9 mouse cellular contexts compared by ENCODE assay signal in genomic region chr14:77011804-77012203, GRCm38 (mm10). TPM values are rescaled to one million over a fixed set of nuclear protein-coding genes. Genes with fewer than 3 reads are reported as not detected.
A peak's percentile ranks its signal among the peaks of the same experiment; 100 is the strongest.
DNase-seq lines count a peak whose midpoint lies in the region; ATAC-seq and TF ChIP-seq lines count a peak whose summit lies in the region.
"Had no signal": no experiment of that assay in that cellular context is flagged by ENCODE, and none has a peak within 500 bp of the region (broad histone marks: within the 10 kb centered on the region; RNA-seq: fewer than 3 reads in every experiment).

No protein-coding gene starts in this region.

- WGBS in intestine, postnatal 0 days, result 7% methylated on average over 3 of the region's 3 CpGs
- 6% methylated on average over 3 of the region's 3 CpGs for WGBS in stomach, postnatal 0 days

- H3K4me2 ChIP-seq in intestine, postnatal 0 days (replicated peaks; ENCODE audit: low read depth), result no peak overlapping the region
- no peak overlapping the region for H3K4me2 ChIP-seq in stomach, postnatal 0 days (replicated peaks; ENCODE audit: low read depth)
- H3K4me2 ChIP-seq: heart, embryonic 13.5 days had no signal

- no peak overlapping the region for H3K4me3 ChIP-seq in intestine, postnatal 0 days (ENCODE audit: low read depth, low read length)
- no peak overlapping the region for H3K4me3 ChIP-seq in stomach, postnatal 0 days (ENCODE audit: low read depth, low read length)
- H3K4me3 ChIP-seq: heart, embryonic 13.5 days had no signal

- no peaks in the 10 kb centered on the region for H3K4me1 ChIP-seq in intestine, postnatal 0 days (replicated peaks; ENCODE audit: control insufficient read depth, insufficient read depth, low read length)
- no peaks in the 10 kb centered on the region for H3K4me1 ChIP-seq in stomach, postnatal 0 days (replicated peaks; ENCODE audit: control insufficient read depth, insufficient read depth)

- no peaks in the 10 kb centered on the region for H3K9me3 ChIP-seq in intestine, postnatal 0 days (ENCODE audit: control insufficient read depth)
- no peaks in the 10 kb centered on the region for H3K9me3 ChIP-seq in stomach, postnatal 0 days (ENCODE audit: control insufficient read depth, low read length)
- H3K9me3 ChIP-seq: heart, embryonic 13.5 days had no signal

- intact Hi-C loops in left cerebral cortex, postnatal 36 days (cut with DNase I), result loop anchor here (1.0 to 10.0 kb wide), 4 partner anchors 508 to 857 kb away; partner anchors contain the start of gene Tsc22d1

- DNase-seq in 3T3-L1 (ENCODE audit: low read depth, low spot score) (peak; percentile 72), MEL-GATA-1-ER (ENCODE audit: extremely low read depth, low read depth) (peak; percentile 7)
- peak; percentile 40 for DNase-seq in cerebellum, adult 11-12 months
- peak; percentile 53 to 67 for DNase-seq in left cerebral cortex, postnatal 36 days (ENCODE audit: low spot score in 2 of 2)
- DNase-seq in naive thymus-derived CD4-positive, alpha-beta T cell, adult 2 months (ENCODE audit: low read depth), result peak; percentile 70
- peak; percentile 67 for DNase-seq in stomach, postnatal 0 days (ENCODE audit: low spot score)

- peak; percentile 86 for TF ChIP-seq CTCF in intestine, postnatal 0 days (IDR thresholded peaks at IDR 0.05; ENCODE audit: low read depth)
- peak; percentile 93 for TF ChIP-seq CTCF in stomach, postnatal 0 days (IDR thresholded peaks at IDR 0.05; ENCODE audit: low read depth)

- H3K27ac ChIP-seq in intestine, postnatal 0 days (ENCODE audit: low read depth, low read length), result no peak overlapping the region
- no peak overlapping the region for H3K27ac ChIP-seq in stomach, postnatal 0 days (replicated peaks)
- H3K27ac ChIP-seq: heart, embryonic 13.5 days had no signal

- peak; percentile 41; the same call in 1 of the 2 replicates for ATAC-seq in frontal cortex, adult (ENCODE audit: low TSS enrichment)
- no peak for ATAC-seq in intestine, postnatal 0 days
- ATAC-seq in stomach, postnatal 0 days (ENCODE audit: low FRiP score, low TSS enrichment), result 0 out of 2 replicates have a peak, but pooled peaks have one; percentile 51

- no peak overlapping the region for H3K9ac ChIP-seq in intestine, postnatal 0 days (ENCODE audit: low read depth, low read length)
- H3K9ac ChIP-seq in stomach, postnatal 0 days (ENCODE audit: low read length), result no peak overlapping the region
- H3K9ac ChIP-seq: heart, embryonic 13.5 days had no signal

- no peaks in the 10 kb centered on the region for H3K36me3 ChIP-seq in intestine, postnatal 0 days (ENCODE audit: control insufficient read depth, insufficient read depth)
- H3K36me3 ChIP-seq in stomach, postnatal 0 days (ENCODE audit: control insufficient read depth, insufficient read depth, low read length), result no peaks in the 10 kb centered on the region
- H3K36me3 ChIP-seq: heart, embryonic 13.5 days had no signal

- H3K27me3 ChIP-seq in intestine, postnatal 0 days (replicated peaks; ENCODE audit: control insufficient read depth, insufficient read depth, low read length), result no peaks in the 10 kb centered on the region
- no peaks in the 10 kb centered on the region for H3K27me3 ChIP-seq in stomach, postnatal 0 days (ENCODE audit: control insufficient read depth, insufficient read depth, low read length)
- H3K27me3 ChIP-seq: heart, embryonic 13.5 days had no signal

- TF ChIP-seq EP300 in stomach, postnatal 0 days (optimal IDR thresholded peaks at IDR 0.05), result no peak

RNA-seq across cellular contexts. Expression of gene Ccdc122, which starts 24.8 kb away (rescaled TPM):
- 15.0 and 16.5 TPM in 2 replicates for polyA plus RNA-seq in intestine, postnatal 0 days (2015; fragmentation: Nextera tagmentation; extraction: Ambion mirVana)
- 1 to 10 TPM; 1.5 to 1.7 TPM for total RNA-seq in left cerebral cortex, postnatal 36 days (2021)
- polyA plus RNA-seq in stomach, postnatal 0 days (2015; fragmentation: Nextera tagmentation; extraction: Ambion mirVana), result 7.9 and 9.2 TPM in 2 replicates

RNA-seq across cellular contexts. Expression of gene Lacc1, which starts 24.9 kb away (rescaled TPM):
- polyA plus RNA-seq in intestine, postnatal 0 days (2015; fragmentation: Nextera tagmentation; extraction: Ambion mirVana), result 8.1 and 10.3 TPM in 2 replicates
- total RNA-seq in left cerebral cortex, postnatal 36 days (2021), result 1 to 10 TPM; 4.3 to 5.0 TPM
- 7.7 and 8.5 TPM in 2 replicates for polyA plus RNA-seq in stomach, postnatal 0 days (2015; fragmentation: Nextera tagmentation; extraction: Ambion mirVana)

Comparison
In these comparisons a context has a peak if more than half of its experiments do, and no peak if none do; other contexts are left out.
1. DNase-seq: peak in every context shown above with its lines; median percentile 72 in 3T3-L1; 70 in naive thymus-derived CD4-positive, alpha-beta T cell, adult 2 months; 67 in stomach, postnatal 0 days; 60 in left cerebral cortex, postnatal 36 days; 40 in cerebellum, adult 11-12 months; 7 in MEL-GATA-1-ER.